Mouse (Mus musculus): Measurements from ENCODE around the gene Pced1a.

DNA sequence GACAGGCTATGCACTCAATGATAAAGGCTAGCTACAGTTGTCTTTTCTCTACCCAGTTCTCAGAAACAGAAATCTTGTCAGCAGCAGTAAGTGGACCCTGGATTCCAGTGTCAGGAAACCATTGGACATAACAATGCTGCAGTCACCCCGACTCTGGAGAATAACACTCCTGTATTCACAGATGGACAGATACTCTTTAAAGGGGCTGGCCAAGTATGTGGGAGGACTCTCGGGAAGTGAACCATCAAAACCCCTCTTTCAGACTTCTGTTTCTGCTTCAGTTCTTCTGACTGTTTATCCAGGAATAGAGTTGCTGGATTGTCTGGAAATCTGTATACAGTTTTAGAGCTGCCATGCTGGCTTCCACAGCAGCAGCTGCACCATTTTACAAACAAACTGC, 5.3 kb upstream of the Pced1a start:
- no peak for TF ChIP-seq CTCF (IDR thresholded peaks at IDR 0.05; ENCODE audit: borderline replicate concordance, extremely low read depth, insufficient read depth, insufficient read length)
- TF ChIP-seq POLR2A (IDR thresholded peaks at IDR 0.05; ENCODE audit: borderline replicate concordance, extremely low read depth, insufficient read depth, insufficient read length, poor library complexity, severe bottlenecking): no peak
